Mouse (Mus musculus) left cerebral cortex, adult 9 months (tissue): ENCODE measurements around the gene Armc7.
"Not testable (repeated sequence)": the region's sequence is repeated elsewhere in the genome, so short reads cannot be mapped to it uniquely, and the experiment has no call there.

Experiments
- DNase-seq, 2 experiments: peaks; one replicate each; pipeline ENCODE4 v3.0.0; 2022; ENCODE audit warnings: low spot score in 2 of 2

The Armc7 gene

DNA sequence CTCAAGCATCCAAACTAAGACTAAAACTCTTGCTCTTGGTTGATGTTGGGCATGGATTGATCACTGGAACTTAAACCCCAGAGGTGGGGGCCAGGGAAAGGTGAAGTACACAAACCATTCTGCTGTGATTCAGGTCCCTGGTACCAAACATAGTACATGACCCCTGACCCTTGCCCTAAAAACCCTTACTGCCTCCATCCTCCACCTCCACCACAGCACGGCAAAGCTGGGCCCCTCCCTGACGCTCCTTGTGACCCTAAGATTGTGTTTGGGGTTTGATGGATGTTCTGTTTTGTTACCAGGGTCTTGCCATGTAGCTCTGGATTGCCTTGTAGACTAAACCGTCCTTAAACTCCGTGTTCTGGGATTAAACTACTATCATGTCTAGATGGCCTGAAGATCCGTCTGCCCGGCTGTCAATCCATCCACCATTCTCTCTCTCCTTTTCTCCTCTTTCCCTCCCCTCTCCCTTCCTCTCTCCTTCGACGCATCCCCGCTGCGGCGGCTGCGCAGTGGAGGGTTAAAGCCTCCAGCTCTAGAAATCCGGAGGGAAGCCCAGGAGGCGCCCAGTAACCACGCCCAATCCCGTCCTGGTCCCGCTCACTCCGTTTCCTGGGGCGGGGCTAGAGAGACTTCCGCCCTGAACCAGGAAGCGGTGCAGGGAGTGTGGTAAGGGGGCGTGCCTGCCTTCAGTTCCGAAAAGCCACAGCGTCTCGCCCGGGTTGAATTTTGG, at the start of gene Armc7:
TSS of gene Armc7 (plus strand) at position 643 of the 733 bp plus-strand sequence.
- peak; percentile 83 to 95 for DNase-seq

DNA sequence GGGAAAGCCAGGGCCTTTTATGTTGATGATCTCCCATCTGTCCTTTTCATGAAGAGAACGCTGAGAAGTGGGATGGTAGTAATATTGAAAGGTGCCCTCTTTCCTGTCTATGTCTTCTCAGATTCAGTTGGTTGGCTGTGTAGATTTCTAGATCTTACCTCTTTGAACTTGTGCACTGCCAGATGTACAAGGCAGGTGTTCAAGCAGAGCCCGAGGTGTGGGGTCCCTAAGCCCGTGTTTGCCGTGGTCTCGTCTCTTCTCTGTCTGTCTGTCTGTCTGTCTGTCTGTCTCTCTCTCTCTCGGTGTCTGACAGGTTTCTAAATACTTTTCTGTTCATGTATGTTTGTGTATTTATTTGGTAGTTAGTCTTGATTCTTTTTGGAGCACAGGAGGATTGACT, 49.8 kb upstream of the Armc7 start:
- no peak for DNase-seq

DNA sequence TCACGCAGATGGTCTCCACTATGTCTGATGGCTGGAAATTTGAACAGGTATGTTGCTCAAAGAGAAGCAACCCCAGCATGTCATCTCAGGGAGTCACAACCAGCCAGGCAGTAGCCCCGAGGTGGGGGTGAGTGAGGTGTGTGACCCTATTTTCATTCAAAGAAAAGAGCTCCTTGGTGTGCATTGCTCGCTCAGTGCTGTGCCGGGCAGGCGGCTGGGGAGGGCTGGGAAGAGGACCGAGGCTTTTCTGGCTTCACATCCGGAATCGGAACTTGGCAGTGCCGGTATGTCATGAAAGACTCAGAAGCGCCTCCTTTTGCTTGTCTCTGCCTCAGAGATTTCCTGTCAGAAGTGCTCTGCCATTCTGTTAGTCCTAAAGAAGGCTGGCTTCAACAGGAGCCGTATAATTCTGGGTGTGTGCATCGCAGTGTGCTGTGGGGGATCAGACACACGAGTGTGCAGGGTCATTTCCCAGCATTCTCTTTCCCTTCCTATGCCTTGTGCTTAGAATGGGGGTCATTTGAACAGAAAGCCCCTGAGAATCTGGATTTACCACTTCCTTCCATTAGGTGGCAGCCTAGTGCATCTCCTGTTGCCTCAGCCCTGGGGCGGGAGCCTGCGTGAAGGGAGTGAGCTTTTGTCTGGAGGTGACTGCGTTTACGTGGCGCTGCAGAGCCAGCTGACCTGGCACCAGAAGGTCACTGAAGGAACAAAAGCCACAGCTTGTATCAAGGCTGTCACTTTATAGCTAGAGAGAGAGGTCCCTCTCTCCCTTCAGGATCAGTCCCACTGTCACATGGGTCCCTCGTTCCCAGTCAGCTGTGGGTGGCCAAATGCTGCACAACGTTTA, 47.8 kb upstream of the Armc7 start:
- peak in 1 of 2 experiments; percentile 80 for DNase-seq

DNA sequence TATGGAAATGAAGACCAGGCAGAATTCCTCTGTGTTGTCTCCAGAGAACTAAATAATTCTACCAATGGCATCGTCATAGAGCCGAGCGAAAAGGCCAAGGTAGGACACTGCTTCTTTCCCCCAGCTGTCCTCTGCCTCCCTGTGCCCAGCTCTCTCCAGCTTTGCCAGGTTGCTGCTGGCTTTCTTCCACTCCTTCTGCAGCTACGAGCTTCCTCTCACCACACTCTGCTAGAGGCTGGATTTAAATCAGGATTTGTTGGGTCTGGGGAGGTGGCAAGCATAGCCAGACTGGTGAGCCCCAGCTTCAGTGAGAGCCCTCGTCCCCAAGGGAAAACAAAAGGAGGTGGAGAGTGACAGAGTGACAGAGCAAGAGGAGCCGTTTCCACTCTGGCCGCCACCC, 46.2 kb upstream of the Armc7 start:
- peak in 1 of 2 experiments; percentile 55 for DNase-seq

DNA sequence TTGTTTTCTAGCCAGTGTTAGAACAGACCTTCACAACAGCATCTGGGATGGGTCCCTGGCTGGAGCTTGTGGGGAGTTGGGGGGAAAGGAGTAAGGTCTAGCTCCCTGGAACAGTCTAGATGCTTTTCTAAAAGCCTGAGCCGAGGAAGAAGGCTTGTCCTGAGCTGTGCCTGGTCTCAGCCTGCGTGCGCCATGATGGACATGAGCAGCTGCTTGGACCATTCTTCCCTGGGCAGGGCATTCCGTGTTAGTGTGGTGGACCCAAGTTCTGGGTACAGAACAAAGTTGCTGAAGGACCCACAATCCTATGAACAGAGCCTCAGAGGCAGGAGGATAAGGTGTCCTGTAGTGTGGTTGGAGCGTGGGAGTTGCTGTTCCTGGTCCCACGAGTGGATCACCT, 44.9 kb upstream of the Armc7 start:
- no peak for DNase-seq

DNA sequence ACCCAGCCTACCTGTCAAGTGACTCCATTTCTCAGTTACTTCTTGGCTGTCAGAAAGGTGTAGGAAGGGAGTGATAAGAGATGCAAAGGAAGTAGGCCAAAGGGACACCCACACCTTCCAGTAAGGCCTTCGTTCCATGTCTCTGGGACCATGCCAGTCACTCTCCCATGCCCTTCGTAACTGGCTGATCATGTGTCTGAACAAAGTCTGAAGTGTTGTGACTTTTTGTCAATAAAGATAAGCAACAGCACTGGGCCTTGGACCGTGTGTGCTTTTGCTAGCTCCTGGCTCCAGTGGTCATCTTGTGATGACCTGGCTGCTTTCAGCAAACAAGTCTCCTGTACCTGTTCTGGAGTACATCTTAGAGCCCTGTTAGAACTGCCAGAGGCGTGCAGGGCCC, 42.7 kb upstream of the Armc7 start:
- DNase-seq = no peak

DNA sequence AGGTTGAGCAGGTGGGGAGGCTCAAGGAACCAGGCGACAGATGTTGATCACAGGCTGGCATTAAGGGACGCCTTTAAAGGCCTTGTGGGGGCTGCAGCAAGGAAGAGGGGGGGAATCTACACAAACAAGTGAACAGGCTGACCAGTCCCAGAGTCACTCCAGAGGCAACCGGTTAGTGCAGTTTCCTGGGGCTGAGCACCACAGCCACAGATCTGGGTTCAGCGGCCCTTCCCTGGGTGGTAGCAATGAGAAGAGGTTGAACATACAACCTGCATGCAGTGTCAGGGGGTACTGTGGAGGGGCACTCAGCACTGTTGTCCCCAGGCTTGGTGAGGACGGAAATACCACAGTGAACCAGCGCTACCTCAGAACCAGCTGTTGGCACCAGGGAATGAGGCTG, 42.1 kb upstream of the Armc7 start:
- DNase-seq = no peak

DNA sequence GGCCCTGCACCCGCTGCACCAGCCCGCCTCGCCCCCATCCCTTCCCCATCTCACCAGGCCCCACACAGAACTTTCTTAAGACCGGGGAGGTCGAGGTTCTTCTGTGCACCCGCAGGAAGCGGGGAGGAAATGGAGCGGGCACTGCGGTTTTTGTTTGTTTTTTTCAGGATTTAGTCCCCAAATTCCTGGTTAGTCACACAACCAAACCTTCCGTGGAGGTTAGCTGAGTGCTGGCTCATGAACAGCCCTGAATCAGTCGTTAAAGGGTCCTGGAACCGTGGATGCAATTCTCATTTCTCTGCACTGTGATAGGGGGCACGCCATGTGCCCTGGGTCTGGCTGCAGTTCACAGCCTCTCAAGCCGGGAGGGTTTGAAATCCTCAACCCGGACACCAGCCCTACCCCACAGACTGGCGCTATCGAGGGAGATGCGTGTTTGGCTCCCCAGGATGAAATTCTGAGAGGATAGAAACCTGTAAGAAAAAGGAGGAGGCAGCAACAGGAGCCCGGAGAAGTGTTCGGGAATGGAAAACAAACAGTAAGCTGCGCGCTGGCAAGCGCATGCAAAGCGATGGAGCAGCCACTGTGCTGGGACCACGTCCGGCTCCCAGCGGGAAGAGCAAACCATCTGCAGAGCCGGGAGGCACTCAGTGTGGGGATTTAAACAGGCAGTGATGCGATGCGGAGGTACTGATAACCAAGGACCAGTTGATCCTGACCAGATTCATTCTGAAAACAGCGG, 39.7 kb upstream of the Armc7 start:
- DNase-seq = no peak

DNA sequence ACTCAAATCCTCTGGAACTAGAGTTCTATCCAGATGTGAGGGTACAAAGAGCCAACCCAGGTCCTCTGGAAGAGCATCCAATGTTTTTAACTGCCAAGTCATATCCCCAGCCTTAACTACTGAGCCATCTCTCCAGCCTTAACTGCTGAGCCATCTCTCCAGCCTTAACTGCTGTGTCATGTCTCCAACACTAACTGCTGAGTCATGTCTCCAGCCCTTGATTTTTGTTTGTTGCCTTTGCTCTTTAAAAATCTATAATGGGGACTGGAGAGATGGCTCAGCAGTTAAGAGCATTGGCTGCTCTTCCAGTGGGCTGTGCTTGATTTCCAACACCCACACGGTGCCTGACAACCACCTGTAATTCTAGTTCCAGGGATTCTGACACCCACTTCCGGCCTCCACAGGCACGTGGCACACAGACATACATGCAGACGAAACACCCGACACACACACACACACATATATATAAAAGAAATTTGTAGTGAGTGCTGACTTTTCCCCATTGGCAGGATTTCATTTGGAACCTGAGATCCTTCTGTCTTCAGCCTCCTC, 37.8 kb upstream of the Armc7 start:
- peak in 1 of 2 experiments; percentile 53 for DNase-seq

DNA sequence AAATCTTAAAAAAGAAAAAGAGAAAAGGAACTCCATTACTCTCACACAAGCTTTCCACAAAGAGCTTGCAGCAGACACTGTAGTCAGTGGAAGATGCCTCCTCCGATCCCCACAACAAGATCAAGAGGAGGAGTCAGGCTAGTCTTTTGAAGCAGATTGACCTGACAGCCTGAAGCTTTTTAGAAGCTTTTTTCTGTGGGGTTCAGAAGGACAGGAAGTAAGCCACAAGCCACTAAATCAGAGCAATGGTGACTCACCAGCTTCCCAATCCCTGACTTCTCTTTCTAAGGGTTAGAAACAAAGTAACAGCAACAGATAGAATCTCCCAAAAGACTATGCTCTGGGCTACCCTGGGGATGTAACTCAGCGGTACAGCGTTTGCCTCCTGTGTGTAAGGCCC, 36.1 kb upstream of the Armc7 start:
- DNase-seq = no peak

DNA sequence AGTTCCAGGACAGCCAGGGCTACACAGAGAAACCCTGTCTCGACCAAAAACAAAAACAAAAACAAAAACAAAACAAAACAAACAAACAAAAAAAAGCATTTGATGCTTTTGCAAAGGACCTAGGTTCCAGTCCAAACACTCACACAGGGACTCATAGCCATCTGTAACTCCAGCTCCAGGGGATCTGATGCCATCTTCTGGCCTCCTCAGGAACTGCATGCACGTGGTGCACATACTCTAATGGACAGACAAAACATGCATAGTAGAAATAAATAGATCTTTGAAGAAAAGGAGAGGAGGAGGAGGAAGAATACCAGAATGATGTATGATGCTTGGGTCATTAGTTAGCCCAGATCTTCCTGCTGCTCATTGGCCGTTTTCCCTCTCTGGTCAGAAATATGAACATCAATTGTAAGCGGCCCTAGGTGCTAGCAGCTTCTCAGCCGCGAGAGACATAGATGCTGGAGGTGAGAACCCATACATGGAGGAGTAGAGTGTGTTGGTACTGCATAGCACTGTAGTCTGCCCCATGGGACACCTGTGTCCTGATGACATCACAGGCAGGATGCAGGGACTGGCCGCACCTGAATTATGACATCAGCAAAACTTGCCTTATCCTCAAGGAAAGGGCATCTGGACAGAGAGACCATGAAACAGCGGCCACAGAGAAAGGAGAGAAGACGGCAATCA, 35.4 kb upstream of the Armc7 start, which contains the start of gene Trim80:
TSS of gene Trim80 (plus strand) at position 640 of the 690 bp plus-strand sequence.
- no peak for DNase-seq

DNA sequence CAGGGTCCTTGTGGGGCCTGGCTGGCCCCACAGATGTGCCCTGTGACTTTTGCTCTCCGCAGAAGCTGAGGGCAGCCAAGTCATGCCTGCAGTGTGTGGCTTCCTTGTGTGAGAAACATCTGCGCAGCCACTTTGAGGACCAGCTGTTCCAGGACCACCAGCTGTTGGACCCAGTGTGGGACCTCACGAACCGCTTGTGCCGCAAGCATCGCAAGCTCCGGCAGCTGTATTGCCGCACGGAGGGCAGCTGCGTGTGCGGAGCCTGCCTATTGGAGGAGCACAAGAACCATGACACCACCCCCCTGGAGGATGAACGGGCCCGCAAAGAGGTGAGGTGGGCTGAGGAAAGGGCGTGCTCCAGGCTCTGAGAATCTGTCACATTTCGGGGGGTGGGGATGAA, 34.0 kb upstream of the Armc7 start:
- DNase-seq = no peak

DNA sequence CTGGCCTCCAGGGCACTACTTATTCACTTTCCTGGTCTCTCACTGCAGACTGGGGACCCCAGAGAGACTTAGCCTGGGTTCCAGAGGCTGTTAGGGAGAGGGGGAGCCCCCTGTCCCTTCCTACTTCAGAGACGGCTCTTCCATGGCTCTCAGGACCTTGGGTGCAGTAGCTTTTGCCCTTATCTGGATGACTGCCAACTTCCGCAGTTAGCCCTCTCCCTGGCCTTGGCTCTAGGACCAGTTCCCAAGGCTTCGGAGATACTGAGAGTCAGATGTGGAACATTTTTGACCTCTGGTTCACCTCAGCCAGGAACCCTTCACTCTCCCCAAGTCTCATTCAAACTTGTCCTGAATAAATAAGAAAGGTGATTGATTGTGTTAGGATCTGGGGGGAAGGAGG, 28.6 kb upstream of the Armc7 start:
- no peak for DNase-seq

DNA sequence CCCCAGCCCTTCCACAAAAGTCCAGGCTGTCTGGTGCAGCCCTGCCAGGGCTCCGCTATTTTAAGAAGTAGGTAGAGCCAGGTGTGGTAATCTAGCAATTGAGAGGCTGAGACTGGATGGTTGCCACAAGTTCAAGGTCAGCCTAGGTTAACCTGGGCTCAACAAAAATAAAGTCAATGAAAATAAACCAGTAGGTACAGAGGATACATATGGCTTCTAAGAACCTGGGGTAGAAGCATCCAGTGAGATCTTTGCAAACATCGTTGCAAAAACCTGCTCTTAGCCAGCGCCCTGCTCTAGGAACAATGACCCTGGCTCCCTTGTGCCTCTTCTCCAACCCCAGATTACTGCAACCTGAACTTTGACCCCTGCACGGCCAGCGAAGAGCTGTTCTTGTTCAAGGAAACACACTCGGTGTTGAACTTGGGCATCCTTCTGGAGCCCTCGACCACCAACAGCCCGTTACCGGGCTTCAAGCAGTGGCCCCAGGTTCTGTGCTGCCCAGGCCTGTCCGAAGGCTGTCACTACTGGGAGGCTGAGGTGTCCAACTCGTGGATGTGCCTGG, 28.1 kb upstream of the Armc7 start:
- no peak for DNase-seq

DNA sequence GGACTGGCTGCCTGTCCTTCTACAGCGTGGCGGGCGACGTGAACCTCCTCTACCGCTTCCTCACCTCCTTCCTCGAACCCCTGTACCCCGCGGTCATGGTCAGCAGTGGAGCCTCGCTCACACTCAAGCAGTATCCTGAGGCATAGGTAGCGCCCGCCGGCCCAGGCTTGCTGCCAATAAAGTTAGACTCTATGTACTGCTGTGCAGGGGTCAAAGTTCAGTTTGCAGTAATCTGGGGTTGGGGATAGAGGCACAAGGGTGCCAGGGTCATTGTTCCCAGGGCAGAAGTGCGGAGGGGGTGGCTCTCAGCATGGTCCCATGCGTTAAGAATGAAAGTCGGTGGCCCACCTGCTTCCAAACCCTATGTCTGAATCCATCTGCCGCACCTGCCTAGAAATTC, 27.4 kb upstream of the Armc7 start:
- no peak for DNase-seq

DNA sequence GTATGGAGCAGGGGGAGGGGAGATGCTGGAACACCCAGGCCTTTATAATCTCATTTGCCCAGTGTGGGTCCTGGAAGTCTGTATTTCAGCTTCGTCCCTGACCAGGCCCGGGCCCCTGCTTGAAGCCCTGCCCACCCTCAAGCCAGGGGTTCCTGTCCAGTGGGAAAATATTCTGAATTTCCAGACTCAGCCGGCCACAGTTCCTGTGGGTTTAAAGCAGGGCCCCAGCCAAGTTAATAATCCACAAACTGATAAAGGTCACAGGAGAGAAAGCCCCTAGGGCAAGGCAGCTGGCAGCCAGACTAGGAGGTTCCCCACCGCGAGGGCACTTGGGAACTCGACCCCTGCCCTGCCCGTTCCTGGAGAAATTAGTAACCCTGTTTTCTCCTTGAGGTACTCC, 26.5 kb upstream of the Armc7 start:
- DNase-seq = no peak

DNA sequence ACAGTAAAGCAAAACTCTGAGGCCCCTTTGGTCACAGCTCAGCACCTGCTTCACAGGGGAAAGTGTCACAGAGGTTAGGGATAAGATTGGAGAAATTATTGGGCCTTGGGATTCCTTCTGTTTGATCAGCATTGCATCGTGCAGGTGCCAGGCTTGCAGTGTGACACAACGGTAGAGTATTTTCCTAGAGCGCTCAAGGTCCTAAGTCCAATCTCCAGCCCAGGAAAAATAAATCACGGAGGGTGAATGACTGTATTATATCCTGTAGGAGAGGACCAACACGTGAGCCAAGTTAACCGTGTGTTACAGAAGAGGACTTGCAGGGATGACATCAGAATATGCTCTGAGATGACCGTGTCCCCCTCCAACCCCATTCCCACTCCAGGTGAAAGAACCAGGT, 25.3 kb upstream of the Armc7 start:
- DNase-seq = no peak

DNA sequence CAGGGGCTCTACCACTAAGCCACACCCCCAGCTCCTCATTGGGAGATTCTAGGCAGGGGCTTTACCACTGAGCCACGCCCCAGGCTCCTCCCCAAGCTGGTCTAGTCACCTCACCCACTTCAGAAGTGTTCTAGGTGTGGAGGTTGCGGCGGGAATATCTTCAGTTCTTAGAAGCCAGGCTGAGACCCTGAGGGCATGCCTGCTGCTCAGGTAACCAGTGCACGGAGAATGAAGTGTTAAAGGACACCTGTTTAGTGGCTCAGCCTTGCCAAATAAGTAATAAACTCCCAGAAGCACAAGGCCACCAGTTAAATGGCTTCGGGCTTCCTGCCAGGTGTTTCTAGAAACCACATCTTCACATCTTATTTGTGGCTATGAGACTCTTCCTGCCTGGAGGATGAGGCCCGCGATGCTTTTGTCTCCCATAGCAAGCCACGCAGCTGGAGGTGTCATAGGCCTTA, 23.7 kb upstream of the Armc7 start:
- DNase-seq = no peak

DNA sequence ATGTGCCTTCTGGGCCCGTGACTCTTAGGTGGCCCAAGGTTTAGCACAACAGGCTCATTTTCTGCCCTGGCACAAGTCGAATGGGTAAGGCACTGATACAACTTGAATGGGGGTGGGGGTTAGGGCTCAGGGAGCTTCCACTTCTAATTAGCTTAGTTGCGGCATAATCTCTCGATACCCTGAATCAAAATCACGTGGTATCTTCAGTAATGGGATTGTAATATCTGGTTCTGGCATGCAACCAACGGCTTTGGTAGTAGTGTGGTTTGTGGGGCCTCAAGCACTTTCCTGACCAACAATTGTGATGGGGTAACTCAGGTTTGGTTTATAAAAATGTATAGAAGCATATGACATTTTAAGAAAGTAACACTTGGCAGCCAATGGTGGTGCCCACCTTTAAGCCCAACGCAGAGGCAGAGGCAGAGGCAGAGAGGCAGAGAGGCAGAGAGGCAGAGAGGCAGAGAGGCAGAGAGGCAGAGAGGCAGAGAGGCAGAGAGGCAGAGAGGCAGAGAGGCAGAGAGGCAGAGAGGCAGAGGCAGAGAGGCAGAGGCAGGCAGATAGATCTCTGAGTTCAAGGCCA, 23.1 kb upstream of the Armc7 start:
- DNase-seq = no peak

DNA sequence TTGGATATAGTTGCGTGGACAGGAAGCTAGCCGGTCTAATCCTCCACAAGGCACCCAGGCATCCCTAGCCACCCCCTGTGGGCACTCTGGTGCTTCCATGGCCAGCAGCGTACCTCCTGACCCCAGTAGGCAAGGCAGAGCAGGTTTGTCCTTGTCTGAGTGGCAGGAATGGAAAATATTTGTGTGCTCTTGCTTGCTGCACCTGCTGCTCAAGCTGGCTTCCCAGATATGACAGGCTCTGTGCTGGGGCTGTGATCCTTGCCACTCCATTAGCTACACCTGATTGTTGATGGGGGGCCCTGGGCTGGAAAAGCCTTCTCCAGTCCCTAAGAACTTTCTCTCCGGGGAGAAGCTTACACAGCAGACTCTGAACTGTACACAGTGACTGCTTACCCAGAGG, 22.2 kb upstream of the Armc7 start:
- DNase-seq = no peak

DNA sequence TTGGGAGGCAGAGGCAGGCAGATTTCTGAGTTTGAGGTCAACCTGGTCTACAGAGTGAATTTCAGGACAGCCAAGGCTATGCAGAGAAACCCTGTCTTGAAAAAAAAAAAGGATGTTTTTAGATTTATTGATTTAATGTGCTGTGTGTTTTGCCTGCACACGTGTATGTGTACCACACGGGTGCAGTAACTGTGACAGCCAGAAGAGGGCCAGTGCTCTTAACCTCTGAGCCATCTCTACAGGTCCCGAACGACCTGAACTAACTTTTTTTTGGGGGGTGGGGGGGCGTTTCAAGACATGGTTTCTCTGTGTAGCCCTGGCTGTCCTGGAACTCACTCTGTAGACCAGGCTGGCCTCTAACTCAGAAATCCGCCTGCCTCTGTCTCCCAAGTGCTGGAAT, 20.6 kb upstream of the Armc7 start:
- not testable (repeated sequence) for DNase-seq
